Mouse (Mus musculus): ENCODE data around the gene Dock10. TPM values are rescaled to one million over a fixed set of nuclear protein-coding genes. Genes with fewer than 3 reads are reported as not detected.

Dock10 gene
- polyA plus RNA-seq, 1 experiment from 2014 or later, result 3.1 TPM

GRCm38 (mm10) chr1:80637214-80637705 is 121.1 kb downstream of the Dock10 start:
- Histone ChIP-seq H3K27me3 (replicated peaks; ENCODE audit: control insufficient read depth, insufficient read depth, low read length) (no peaks in the 10 kb centered on the region), H3K4me1 (replicated peaks; ENCODE audit: control insufficient read depth, insufficient read depth, low read length) (no peaks in the 10 kb centered on the region), H3K9ac (ENCODE audit: low read depth, low read length) (no peak overlapping the region), H3K9me3 (ENCODE audit: control insufficient read depth, low read length) (no peaks in the 10 kb centered on the region), H3K4me3 (ENCODE audit: low read depth, low read length) (no peak overlapping the region), H3K36me3 (ENCODE audit: control insufficient read depth, insufficient read depth, low read length) (no peaks in the 10 kb centered on the region), H3K27ac (ENCODE audit: low read depth, low read length) (no peak overlapping the region), H3K4me2 (no peak overlapping the region)
- DNase-seq (ENCODE audit: low spot score), result no peak
- ATAC-seq (replicated peaks; ENCODE audit: low FRiP score), result no peak
- WGBS, result 54% methylated on average over 4 of the region's 4 CpGs

GRCm38 (mm10) chr1:80635825-80636224 is 122.5 kb downstream of the Dock10 start:
- WGBS, result 82% methylated on average over 4 of the region's 4 CpGs
- Histone ChIP-seq H3K4me1 (replicated peaks; ENCODE audit: control insufficient read depth, insufficient read depth, low read length) (no peaks in the 10 kb centered on the region), H3K4me2 (no peak overlapping the region), H3K27ac (ENCODE audit: low read depth, low read length) (no peak overlapping the region), H3K9me3 (ENCODE audit: control insufficient read depth, low read length) (no peaks in the 10 kb centered on the region), H3K36me3 (ENCODE audit: control insufficient read depth, insufficient read depth, low read length) (no peaks in the 10 kb centered on the region), H3K27me3 (replicated peaks; ENCODE audit: control insufficient read depth, insufficient read depth, low read length) (no peaks in the 10 kb centered on the region), H3K4me3 (ENCODE audit: low read depth, low read length) (no peak overlapping the region), H3K9ac (ENCODE audit: low read depth, low read length) (no peak overlapping the region)
- ATAC-seq (replicated peaks; ENCODE audit: low FRiP score), result 0 out of 2 replicates have a peak, but pooled peaks have one; percentile 29
- DNase-seq (ENCODE audit: low spot score), result no peak

- H3K4me3 ChIP-seq (ENCODE audit: low read depth, low read length), result no peak overlapping the region
- H3K36me3 ChIP-seq (ENCODE audit: control insufficient read depth, insufficient read depth, low read length), result no peaks in the 10 kb centered on the region
- no peaks in the 10 kb centered on the region for H3K9me3 ChIP-seq (ENCODE audit: control insufficient read depth, low read length)
- H3K27me3 ChIP-seq (replicated peaks; ENCODE audit: control insufficient read depth, insufficient read depth, low read length), result no peaks in the 10 kb centered on the region
- no peak for DNase-seq (ENCODE audit: low spot score)
- WGBS, result 68% methylated on average over 4 of the region's 4 CpGs
- no peak overlapping the region for H3K9ac ChIP-seq (ENCODE audit: low read depth, low read length)
- no peaks in the 10 kb centered on the region for H3K4me1 ChIP-seq (replicated peaks; ENCODE audit: control insufficient read depth, insufficient read depth, low read length)
- no peak overlapping the region for H3K4me2 ChIP-seq
- H3K27ac ChIP-seq (ENCODE audit: low read depth, low read length), result no peak overlapping the region
- ATAC-seq (replicated peaks; ENCODE audit: low FRiP score), result peak; percentile 15; the same call in 1 of the 2 replicates
Measured at GRCm38 (mm10) chr1:80633536-80633935, 124.8 kb downstream of the Dock10 start.

GRCm38 (mm10) chr1:80630179-80631149 is 127.9 kb downstream of the Dock10 start:
- no peak for ATAC-seq (replicated peaks; ENCODE audit: low FRiP score)
- Histone ChIP-seq H3K9ac (ENCODE audit: low read depth, low read length) (no peak overlapping the region), H3K4me1 (replicated peaks; ENCODE audit: control insufficient read depth, insufficient read depth, low read length) (no peaks in the 10 kb centered on the region), H3K36me3 (ENCODE audit: control insufficient read depth, insufficient read depth, low read length) (no peaks in the 10 kb centered on the region), H3K27me3 (replicated peaks; ENCODE audit: control insufficient read depth, insufficient read depth, low read length) (no peaks in the 10 kb centered on the region), H3K27ac (ENCODE audit: low read depth, low read length) (no peak overlapping the region), H3K9me3 (ENCODE audit: control insufficient read depth, low read length) (no peaks in the 10 kb centered on the region), H3K4me3 (ENCODE audit: low read depth, low read length) (no peak overlapping the region), H3K4me2 (no peak overlapping the region)
- 70% methylated on average over 5 of the region's 5 CpGs for WGBS
- no peak for DNase-seq (ENCODE audit: low spot score)

GRCm38 (mm10) chr1:80628054-80628453 is 130.3 kb downstream of the Dock10 start:
- DNase-seq (ENCODE audit: low spot score), result no peak
- no peaks in the 10 kb centered on the region for H3K9me3 ChIP-seq (ENCODE audit: control insufficient read depth, low read length)
- H3K4me3 ChIP-seq (ENCODE audit: low read depth, low read length), result no peak overlapping the region
- no peak for ATAC-seq (replicated peaks; ENCODE audit: low FRiP score)
- H3K4me1 ChIP-seq (replicated peaks; ENCODE audit: control insufficient read depth, insufficient read depth, low read length), result no peaks in the 10 kb centered on the region
- H3K27me3 ChIP-seq (replicated peaks; ENCODE audit: control insufficient read depth, insufficient read depth, low read length), result no peaks in the 10 kb centered on the region
- H3K4me2 ChIP-seq, result no peak overlapping the region
- H3K9ac ChIP-seq (ENCODE audit: low read depth, low read length), result no peak overlapping the region
- H3K27ac ChIP-seq (ENCODE audit: low read depth, low read length), result no peak overlapping the region
- no peaks in the 10 kb centered on the region for H3K36me3 ChIP-seq (ENCODE audit: control insufficient read depth, insufficient read depth, low read length)

GRCm38 (mm10) chr1:80626800-80627199 is 131.5 kb downstream of the Dock10 start:
- Histone ChIP-seq H3K9me3 (ENCODE audit: control insufficient read depth, low read length) (no peaks in the 10 kb centered on the region), H3K27me3 (replicated peaks; ENCODE audit: control insufficient read depth, insufficient read depth, low read length) (no peaks in the 10 kb centered on the region), H3K4me2 (no peak overlapping the region), H3K36me3 (ENCODE audit: control insufficient read depth, insufficient read depth, low read length) (no peaks in the 10 kb centered on the region), H3K27ac (ENCODE audit: low read depth, low read length) (no peak overlapping the region), H3K9ac (ENCODE audit: low read depth, low read length) (no peak overlapping the region), H3K4me1 (replicated peaks; ENCODE audit: control insufficient read depth, insufficient read depth, low read length) (no peaks in the 10 kb centered on the region), H3K4me3 (ENCODE audit: low read depth, low read length) (no peak overlapping the region)
- no peak for ATAC-seq (replicated peaks; ENCODE audit: low FRiP score)
- no peak for DNase-seq (ENCODE audit: low spot score)
- 83% methylated on average over 4 of the region's 4 CpGs for WGBS

GRCm38 (mm10) chr1:80625371-80625770 is 133.0 kb downstream of the Dock10 start:
- WGBS, result 74% methylated on average over 1 of the region's 1 CpGs
- H3K4me2 ChIP-seq, result no peak overlapping the region
- no peaks in the 10 kb centered on the region for H3K36me3 ChIP-seq (ENCODE audit: control insufficient read depth, insufficient read depth, low read length)
- no peaks in the 10 kb centered on the region for H3K27me3 ChIP-seq (replicated peaks; ENCODE audit: control insufficient read depth, insufficient read depth, low read length)
- no peaks in the 10 kb centered on the region for H3K9me3 ChIP-seq (ENCODE audit: control insufficient read depth, low read length)
- H3K4me3 ChIP-seq (ENCODE audit: low read depth, low read length), result no peak overlapping the region
- no peak for DNase-seq (ENCODE audit: low spot score)
- no peak for ATAC-seq (replicated peaks; ENCODE audit: low FRiP score)
- no peak overlapping the region for H3K27ac ChIP-seq (ENCODE audit: low read depth, low read length)
- H3K4me1 ChIP-seq (replicated peaks; ENCODE audit: control insufficient read depth, insufficient read depth, low read length), result no peaks in the 10 kb centered on the region
- no peak overlapping the region for H3K9ac ChIP-seq (ENCODE audit: low read depth, low read length)

GRCm38 (mm10) chr1:80624552-80624951 is 133.8 kb downstream of the Dock10 start:
- no peaks in the 10 kb centered on the region for H3K27me3 ChIP-seq (replicated peaks; ENCODE audit: control insufficient read depth, insufficient read depth, low read length)
- H3K27ac ChIP-seq (ENCODE audit: low read depth, low read length), result no peak overlapping the region
- 81% methylated on average over 4 of the region's 4 CpGs for WGBS
- ATAC-seq (replicated peaks; ENCODE audit: low FRiP score), result no peak
- H3K4me2 ChIP-seq, result no peak overlapping the region
- H3K4me1 ChIP-seq (replicated peaks; ENCODE audit: control insufficient read depth, insufficient read depth, low read length), result no peaks in the 10 kb centered on the region
- H3K4me3 ChIP-seq (ENCODE audit: low read depth, low read length), result no peak overlapping the region
- no peak for DNase-seq (ENCODE audit: low spot score)
- H3K9ac ChIP-seq (ENCODE audit: low read depth, low read length), result no peak overlapping the region
- no peaks in the 10 kb centered on the region for H3K36me3 ChIP-seq (ENCODE audit: control insufficient read depth, insufficient read depth, low read length)
- H3K9me3 ChIP-seq (ENCODE audit: control insufficient read depth, low read length), result no peaks in the 10 kb centered on the region

- no peak overlapping the region for H3K27ac ChIP-seq (ENCODE audit: low read depth, low read length)
- DNase-seq (ENCODE audit: low spot score) (no peak), ATAC-seq (replicated peaks; ENCODE audit: low FRiP score) (no peak)
- 80% methylated on average over 1 of the region's 1 CpGs for WGBS
- no peaks in the 10 kb centered on the region for H3K36me3 ChIP-seq (ENCODE audit: control insufficient read depth, insufficient read depth, low read length)
- no peak overlapping the region for H3K9ac ChIP-seq (ENCODE audit: low read depth, low read length)
- H3K4me3 ChIP-seq (ENCODE audit: low read depth, low read length), result no peak overlapping the region
- H3K27me3 ChIP-seq (replicated peaks; ENCODE audit: control insufficient read depth, insufficient read depth, low read length), result no peaks in the 10 kb centered on the region
- no peak overlapping the region for H3K4me2 ChIP-seq
- no peaks in the 10 kb centered on the region for H3K9me3 ChIP-seq (ENCODE audit: control insufficient read depth, low read length)
- no peaks in the 10 kb centered on the region for H3K4me1 ChIP-seq (replicated peaks; ENCODE audit: control insufficient read depth, insufficient read depth, low read length)
Measured at GRCm38 (mm10) chr1:80622646-80623045, 135.7 kb downstream of the Dock10 start.

All from liver, embryonic 11.5 days (tissue).